Mouse (Mus musculus): ENCODE results near the gene Bcr. TPM values are rescaled to one million over a fixed set of nuclear protein-coding genes. Genes with fewer than 3 reads are reported as not detected.
A peak's percentile ranks its signal among the peaks of the same experiment; 100 is the strongest.

Bcr gene
- total RNA-seq, 2 experiments from 2014 or later = 4.2 to 6.4 TPM

GRCm38 (mm10) chr10:75131625-75132024, 71.2 kb downstream of the Bcr start:
- no peak for DNase-seq

- DNase-seq = no peak
Measured at GRCm38 (mm10) chr10:75134861-75135517, 74.6 kb downstream of the Bcr start.

- DNase-seq = no peak
Measured at GRCm38 (mm10) chr10:75135518-75136162, 75.2 kb downstream of the Bcr start.

- DNase-seq = no peak
Measured at GRCm38 (mm10) chr10:75137148-75137547, 76.8 kb downstream of the Bcr start.

- DNase-seq = no peak
Measured at GRCm38 (mm10) chr10:75145221-75145620, 84.8 kb downstream of the Bcr start.

- no peak for DNase-seq
Measured at GRCm38 (mm10) chr10:75146001-75146400, 85.6 kb downstream of the Bcr start.

GRCm38 (mm10) chr10:75146619-75147018, 86.2 kb downstream of the Bcr start:
- no peak for DNase-seq

GRCm38 (mm10) chr10:75148295-75148694, 87.9 kb downstream of the Bcr start:
- no peak for DNase-seq

- no peak for DNase-seq
Measured at GRCm38 (mm10) chr10:75150361-75150760, 90.0 kb downstream of the Bcr start.

- DNase-seq = peak; percentile 73
Measured at GRCm38 (mm10) chr10:75151311-75151710, 90.9 kb downstream of the Bcr start.

GRCm38 (mm10) chr10:75156835-75157234, 96.4 kb downstream of the Bcr start:
- no peak for DNase-seq

GRCm38 (mm10) chr10:75157713-75158112, 97.3 kb downstream of the Bcr start:
- no peak for DNase-seq

- no peak for DNase-seq
Measured at GRCm38 (mm10) chr10:75158356-75158755, 98.0 kb downstream of the Bcr start.

- no peak for DNase-seq
Measured at GRCm38 (mm10) chr10:75160171-75160900, 99.9 kb downstream of the Bcr start.

- DNase-seq = no peak
Measured at GRCm38 (mm10) chr10:75165825-75166481, 105.6 kb downstream of the Bcr start.

- no peak for DNase-seq
Measured at GRCm38 (mm10) chr10:75166601-75167000, 106.2 kb downstream of the Bcr start.

- no peak for DNase-seq
Measured at GRCm38 (mm10) chr10:75170207-75170850, 109.9 kb downstream of the Bcr start.

GRCm38 (mm10) chr10:75173056-75173455, 112.7 kb downstream of the Bcr start:
- no peak for DNase-seq

- DNase-seq = peak; percentile 10
Measured at GRCm38 (mm10) chr10:75173712-75174111, 113.3 kb downstream of the Bcr start.

- DNase-seq = no peak
Measured at GRCm38 (mm10) chr10:75176494-75176893, 116.1 kb downstream of the Bcr start.

GRCm38 (mm10) chr10:75178911-75179310, 118.5 kb downstream of the Bcr start:
- no peak for DNase-seq

- peak; percentile 74 for DNase-seq
Measured at GRCm38 (mm10) chr10:75182151-75182774, 121.9 kb downstream of the Bcr start.

Data from gastrocnemius, postnatal 10 days (tissue).